Mouse (Mus musculus) embryonic stem cell, embryonic (primary cell): ENCODE data around the gene Aatk.

Source experiments
- CTCF ChIA-PET, 4 experiments: fragments of 300-600 bp in 2 of 4; fragments of 350-600 bp in 2 of 4; sonication (Branson Sonifier 250); formaldehyde crosslinking; loops; one replicate each; lab custom pipeline; 2022; ENCODE audit warnings: inconsistent platforms in 2 of 4; lab: Charles Lee
- POLR2A ChIA-PET, 4 experiments: fragments of 300-600 bp in 2 of 4; fragments of 350-600 bp in 2 of 4; sonication (Branson Sonifier 250); formaldehyde crosslinking; loops; one replicate each; lab custom pipeline; 2022; ENCODE audit warnings: antibody characterized with exemption in 4 of 4, inconsistent platforms in 1 of 4; lab: Charles Lee

Gene Aatk

DNA sequence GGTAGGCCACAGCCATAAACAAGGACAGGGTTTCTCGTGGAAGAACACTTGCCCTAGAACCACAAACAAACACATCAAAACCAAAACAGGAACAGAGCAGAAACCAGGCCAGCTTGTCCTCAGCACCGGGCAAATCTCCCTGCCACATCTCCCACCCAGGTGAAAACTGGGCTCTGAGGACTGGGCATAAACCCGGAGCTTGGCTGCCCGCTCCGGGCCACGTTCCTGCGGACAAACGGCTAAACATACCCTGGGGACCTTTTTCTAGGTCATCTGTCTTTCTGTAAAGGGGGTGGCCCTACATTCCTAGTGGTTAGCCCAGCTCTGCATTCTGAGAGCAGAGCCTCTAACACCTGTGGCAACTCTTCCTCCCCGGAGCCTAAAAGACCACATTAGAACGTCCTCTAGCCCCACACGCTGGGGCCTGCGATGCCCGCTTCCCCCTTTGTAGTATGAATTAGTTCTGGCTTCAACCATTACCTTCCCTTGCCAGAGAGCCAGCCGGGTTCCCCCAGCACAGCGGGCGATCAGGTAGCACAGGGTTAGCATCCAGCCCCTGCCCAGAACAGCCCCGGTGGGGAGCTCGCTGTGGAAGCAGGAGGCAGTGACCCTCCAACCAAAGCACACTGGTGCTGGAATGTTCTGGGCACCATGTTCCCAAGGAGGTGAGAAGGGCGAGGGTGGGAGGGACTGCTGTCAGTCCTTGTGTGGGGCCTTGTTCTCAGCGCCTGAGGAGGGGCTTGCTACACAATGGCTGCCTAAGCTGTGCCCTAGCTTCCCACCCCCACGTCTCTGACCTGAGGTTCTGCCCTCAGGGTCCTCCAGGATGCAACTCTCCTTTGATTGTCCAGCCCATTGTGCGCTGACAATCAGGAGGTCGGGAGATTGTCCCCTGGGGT is 27.2 kb downstream of the Aatk start:
- POLR2A ChIA-PET: interaction anchor here in 3 of 4 experiments (0.5 to 1.4 kb wide), 5 partner anchors 9 to 815 kb away, joined by 3 to 6 read pairs (median 3); no protein-coding TSS in a partner anchor
- CTCF ChIA-PET: interaction anchor here in 3 of 4 experiments (0.6 to 2.1 kb wide), 7 partner anchors 45 to 438 kb away, joined by 3 to 10 read pairs (median 3); partner anchors contain the start of genes Ndufaf8 (in 1 of the 3) and Tepsin (in 1 of the 3)

DNA sequence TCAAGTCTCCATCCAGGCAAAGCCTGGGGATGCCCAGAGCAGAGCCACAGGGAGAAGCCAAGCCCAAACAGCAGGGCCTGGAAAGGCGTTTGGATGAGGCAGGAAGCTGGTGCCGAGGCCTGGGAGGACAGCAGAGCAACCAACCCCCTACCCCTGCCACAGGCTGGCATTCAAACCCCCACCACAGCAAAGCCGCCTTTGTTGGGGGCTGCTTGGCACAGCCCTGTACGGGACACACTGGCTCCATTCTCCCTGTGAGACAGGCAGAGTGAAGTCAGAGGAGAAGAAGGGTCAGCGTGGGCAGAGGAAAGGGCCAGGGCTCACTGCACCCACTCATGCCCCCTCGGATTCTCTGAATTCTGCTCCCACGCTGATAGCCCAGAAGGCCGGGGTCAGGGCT is 30.0 kb downstream of the Aatk start:
- CTCF ChIA-PET: interaction anchor here in 3 of 4 experiments (0.6 to 1.6 kb wide), 3 partner anchors 11 to 764 kb away, joined by 3 to 5 read pairs (median 4); no protein-coding TSS in a partner anchor

DNA sequence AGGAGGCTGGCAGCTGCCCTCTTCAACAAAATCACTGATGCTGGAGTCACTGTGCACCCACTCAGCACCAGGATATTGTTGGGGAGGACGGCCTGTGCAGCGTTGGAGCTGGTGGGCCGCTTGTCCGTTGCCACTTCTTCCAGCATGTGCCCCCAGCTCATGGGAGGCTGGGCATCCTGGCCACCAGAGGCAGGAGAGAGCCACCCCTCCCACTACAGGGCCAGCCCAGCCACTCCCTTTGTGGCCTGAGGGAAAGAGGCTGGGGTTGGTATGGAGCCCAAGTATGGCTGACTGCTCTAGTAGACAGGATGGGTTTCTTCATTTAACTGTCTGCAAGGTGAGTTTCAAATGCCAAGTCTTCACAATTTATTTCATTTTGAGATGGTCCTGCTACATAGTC is 32.2 kb downstream of the Aatk start:
- POLR2A ChIA-PET: interaction anchor here in 2 of 4 experiments (0.8 to 1.2 kb wide), 3 partner anchors 9 to 46 kb away, joined by 3 to 4 read pairs (median 3); no protein-coding TSS in a partner anchor
- CTCF ChIA-PET: interaction anchor here in 2 of 4 experiments (0.6 to 1.3 kb wide), 5 partner anchors 33 to 358 kb away, joined by 3 to 9 read pairs (median 3); no protein-coding TSS in a partner anchor

More for the DNA sequence above, 30.0 kb downstream of the Aatk start:
- POLR2A ChIA-PET: interaction anchor here in 3 of 4 experiments (1.1 to 1.9 kb wide), 5 partner anchors 9 to 75 kb away, joined by 3 to 7 read pairs (median 5); partner anchors contain the start of gene Baiap2 (in 2 of the 3)

DNA sequence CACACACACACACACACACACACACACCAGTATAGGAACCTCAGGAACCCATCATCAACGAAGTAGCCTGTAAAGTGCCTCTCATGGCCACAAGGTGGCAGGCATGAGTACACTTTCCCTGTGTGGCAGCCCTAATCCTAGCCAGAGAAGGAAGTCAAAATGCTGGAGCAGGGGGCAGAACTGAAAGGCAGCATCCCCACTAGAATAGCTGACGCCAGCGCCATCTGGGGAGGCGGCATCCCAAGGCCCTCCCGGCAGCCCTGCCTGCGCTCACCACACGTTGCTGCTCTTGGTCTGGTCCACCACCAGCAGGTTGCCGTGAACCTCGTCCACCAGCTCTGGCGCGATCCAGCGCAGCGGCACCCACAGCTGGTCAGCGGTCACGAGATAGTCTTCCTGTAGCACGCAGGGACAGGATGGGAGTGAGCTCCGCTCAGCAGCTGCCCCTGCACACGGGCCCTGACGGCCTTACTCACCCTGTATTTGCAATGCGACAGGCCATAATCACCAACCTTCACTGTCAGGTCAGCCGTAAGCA is 33.7 kb downstream of the Aatk start:
- POLR2A ChIA-PET: interaction anchor here in 3 of 4 experiments (0.5 to 2.2 kb wide), 18 partner anchors 8 to 567 kb away, joined by 3 to 10 read pairs (median 3); partner anchors contain the start of genes Baiap2 (in 2 of the 3), Slc38a10 (in 1 of the 3) and Tepsin (in 1 of the 3)
- CTCF ChIA-PET: interaction anchor here (0.6 to 3.1 kb wide), 51 partner anchors 9 to 998 kb away, joined by 3 to 14 read pairs (median 3); partner anchors contain the start of genes Baiap2 (in 1 of the 4) and Cep131 (in 1 of the 4)

DNA sequence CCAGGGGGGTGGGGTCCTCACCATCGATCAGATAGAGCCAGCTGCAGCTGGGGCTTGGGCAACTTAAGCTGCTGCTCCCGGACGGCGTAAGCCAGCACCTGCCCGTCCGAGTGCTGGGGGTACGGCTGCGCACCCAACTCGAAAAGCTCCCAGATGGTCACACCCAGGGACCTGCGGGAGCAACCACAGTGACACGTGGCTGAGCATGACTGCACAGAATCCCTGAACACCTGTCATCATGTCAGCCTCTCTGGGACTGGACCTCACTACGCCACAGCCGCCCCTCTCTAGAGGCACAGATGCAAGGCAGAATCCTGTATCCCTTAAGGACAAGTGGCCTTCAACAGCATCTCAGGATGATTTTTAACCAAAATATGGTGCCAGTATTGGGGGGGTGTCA is 34.3 kb downstream of the Aatk start:
- POLR2A ChIA-PET: interaction anchor here in 3 of 4 experiments (0.5 to 2.2 kb wide), 17 partner anchors 9 to 281 kb away, joined by 3 to 10 read pairs (median 3); partner anchors contain the start of genes Baiap2 (in 2 of the 3), Slc38a10 (in 1 of the 3) and Tepsin (in 1 of the 3)
- CTCF ChIA-PET: interaction anchor here (0.6 to 3.1 kb wide), 33 partner anchors 9 to 357 kb away, joined by 3 to 14 read pairs (median 3); partner anchors contain the start of genes Cep131 (in 1 of the 4) and Chmp6 (in 1 of the 4)

DNA sequence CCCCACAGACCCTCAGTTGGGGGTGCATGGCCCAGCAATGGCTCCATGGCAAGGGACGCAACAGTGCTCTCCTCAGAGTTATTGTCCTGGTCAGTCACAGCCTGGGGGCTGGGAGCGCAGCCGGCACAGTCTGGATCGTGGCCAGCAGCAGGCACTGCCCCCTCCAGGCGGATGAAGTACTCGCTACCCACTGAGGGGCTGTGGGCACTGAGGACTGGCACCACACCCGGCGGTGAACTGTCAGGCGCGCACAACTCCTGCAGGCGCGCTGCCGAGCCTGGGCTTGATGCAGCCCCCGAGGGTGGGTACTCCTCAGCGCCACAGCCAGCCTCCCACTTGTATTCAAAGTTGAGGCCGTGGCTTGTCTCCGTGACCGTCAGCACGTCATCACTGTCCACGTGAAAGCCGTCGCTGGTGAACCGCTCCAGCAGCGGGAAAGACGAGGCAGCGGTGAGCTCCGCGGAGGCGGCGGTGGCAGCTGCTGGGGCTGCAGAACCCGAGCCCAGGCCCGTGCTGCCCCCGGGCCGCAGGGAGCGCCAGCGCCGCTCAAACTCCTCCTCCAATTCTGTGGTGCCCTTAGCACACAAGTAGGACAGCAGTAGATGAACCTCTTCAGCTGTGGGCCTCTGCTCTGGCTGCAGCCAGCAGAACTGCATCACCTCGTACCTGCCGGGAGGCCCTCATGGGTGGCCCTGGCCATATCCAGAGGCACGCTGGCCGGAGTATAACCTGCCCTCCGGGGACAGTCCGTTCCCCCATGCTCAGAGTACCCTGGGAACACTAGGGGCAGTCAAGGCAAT is 35.0 kb downstream of the Aatk start:
- POLR2A ChIA-PET: interaction anchor here in 3 of 4 experiments (0.6 to 2.2 kb wide), 11 partner anchors 10 to 137 kb away, joined by 3 to 7 read pairs (median 3); partner anchors contain the start of gene Baiap2 (in 1 of the 3)

DNA sequence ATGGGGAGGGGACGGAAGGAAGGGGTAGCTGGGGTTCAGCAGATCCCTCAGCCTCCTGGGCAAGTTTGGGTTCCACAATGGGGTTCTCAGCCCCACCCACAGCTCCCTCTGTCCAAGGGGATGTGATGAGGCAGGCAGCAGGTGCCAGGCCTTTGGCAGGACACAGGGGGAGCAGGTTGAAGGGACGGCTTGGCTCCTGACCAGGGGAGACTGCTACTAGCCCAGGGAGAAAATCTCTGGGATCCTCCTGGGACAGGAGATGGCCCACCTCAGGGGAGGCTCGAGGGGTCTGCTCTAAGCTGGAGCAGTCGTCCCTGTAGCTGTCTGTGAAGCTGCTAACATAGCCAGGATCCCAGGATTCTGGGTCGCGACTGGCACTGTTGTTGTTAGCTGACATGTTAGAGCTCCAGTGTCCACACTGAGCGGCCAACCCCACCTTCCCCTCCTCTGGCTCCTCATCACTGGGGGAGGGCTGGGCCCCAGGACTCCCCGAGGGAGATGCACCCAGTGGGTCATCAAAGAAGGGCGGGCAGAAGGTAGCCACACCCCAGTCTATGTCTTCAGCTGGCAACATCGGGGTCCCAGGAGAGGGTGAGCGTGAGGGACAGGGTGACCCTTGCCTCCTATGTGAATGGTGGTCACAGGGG is 35.7 kb downstream of the Aatk start:
- ChIA-PET CTCF (interaction anchor here in 2 of 4 experiments (0.6 to 3.1 kb wide), 12 partner anchors 13 to 359 kb away, joined by 3 to 14 read pairs (median 4); no protein-coding TSS in a partner anchor), POLR2A (interaction anchor here in 3 of 4 experiments (0.8 to 2.2 kb wide), 7 partner anchors 9 to 106 kb away, joined by 3 to 5 read pairs (median 3); partner anchors contain the start of gene Baiap2 (in 1 of the 3))

More for the DNA sequence above, 35.0 kb downstream of the Aatk start:
- CTCF ChIA-PET: interaction anchor here (0.6 to 3.1 kb wide), 19 partner anchors 14 to 358 kb away, joined by 3 to 14 read pairs (median 3); partner anchors contain the start of genes Cep131 (in 1 of the 4) and Chmp6 (in 1 of the 4)

DNA sequence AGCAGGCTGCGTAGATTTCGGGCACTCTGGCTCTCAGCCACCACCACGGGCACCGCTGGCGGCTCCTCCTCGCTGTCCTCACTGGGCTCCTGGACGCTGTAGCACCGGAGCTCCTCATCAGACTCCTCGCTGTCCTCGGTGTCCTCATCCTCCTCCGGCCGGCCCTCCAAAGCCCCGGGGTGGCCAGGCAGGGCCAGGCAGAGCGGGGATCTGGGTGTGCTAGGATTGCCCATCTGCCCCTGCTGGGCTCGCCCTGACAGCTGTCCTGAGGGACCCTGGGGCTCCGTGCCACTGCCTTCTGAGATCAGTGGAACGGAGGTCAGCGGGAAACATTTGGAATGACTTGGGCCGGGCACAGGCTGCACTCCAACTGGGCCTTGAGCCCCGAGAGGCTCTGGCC is 37.0 kb downstream of the Aatk start:
- POLR2A ChIA-PET: interaction anchor here in 1 of 4 experiments (0.8 kb wide), 1 partner anchor 19 kb away, joined by 3 read pairs; no protein-coding TSS in a partner anchor
- CTCF ChIA-PET: interaction anchor here in 2 of 4 experiments (0.5 to 1.6 kb wide), 2 partner anchors 18 to 60 kb away, joined by 3 to 4 read pairs; no protein-coding TSS in a partner anchor

DNA sequence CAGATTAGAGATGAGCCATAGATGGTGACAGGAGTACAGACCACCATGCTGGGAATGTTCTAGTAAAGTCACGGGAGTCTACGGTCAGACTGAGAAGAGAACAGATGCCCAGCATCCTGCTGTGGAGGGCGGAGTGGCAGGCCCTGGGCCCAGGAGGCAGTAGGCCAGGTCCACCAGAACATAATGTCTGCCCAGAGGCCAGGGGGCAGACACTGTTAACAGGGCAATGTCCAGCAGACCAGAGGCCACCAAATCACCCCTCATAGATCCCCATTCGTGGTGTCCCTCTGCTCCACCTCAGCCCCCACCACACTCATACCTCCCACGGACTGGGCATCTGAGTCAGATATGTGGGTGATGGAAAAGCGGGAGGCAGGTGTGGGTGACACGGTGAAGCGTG is 38.0 kb downstream of the Aatk start:
- CTCF ChIA-PET: interaction anchor here in 2 of 4 experiments (0.6 to 1.6 kb wide), 2 partner anchors 18 to 1049 kb away, joined by 4 to 6 read pairs; no protein-coding TSS in a partner anchor
- POLR2A ChIA-PET: no interaction called here

DNA sequence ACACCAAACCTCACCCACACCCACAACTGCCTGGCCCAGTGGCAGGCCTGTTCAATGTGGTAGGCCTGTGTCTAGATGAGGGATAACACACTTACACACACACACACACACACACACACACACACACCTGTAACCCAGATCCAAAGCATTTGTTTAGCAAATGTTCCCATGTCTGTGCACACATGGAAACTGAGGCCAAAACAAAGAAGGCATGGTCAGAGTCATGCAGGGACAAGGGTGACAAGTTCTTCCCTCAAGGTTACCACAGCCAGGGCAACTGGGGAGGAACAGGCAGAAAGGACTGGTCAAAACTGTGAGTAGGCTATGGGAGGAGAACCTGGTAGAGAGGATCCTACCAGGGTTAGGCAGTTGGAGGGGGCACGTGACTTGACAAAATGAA is 38.5 kb downstream of the Aatk start:
- CTCF ChIA-PET: no interaction called here
- POLR2A ChIA-PET: no interaction called here

DNA sequence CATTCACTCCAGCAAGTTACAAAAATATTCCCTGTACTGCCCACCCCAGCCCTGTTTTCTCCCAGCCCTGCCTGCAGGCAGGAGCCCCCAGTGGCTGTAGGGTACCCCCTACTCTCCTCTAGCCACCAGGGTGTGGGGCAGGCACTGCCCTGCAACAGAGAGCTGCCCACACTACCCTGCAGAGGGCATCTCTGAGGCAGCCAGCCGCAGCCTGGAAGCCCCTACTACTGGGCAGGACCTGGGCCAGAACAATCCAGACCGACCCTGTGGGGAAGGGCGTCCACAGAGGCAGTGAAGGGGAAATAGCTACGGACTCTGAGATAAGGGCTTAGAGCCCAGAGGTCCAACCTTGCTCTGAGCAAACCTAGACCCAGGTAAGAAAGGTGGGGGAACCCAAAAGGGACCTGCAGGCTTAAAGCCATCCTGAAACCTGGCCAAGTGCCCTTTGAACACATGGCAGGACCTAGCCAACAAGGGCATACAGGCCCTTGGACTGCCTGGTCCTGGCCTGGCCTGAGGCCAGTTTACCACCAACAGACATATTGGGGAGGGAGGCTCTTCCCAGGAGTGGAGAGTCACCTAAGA is 39.4 kb downstream of the Aatk start:
- POLR2A ChIA-PET: interaction anchor here in 2 of 4 experiments (0.6 to 1.2 kb wide), 4 partner anchors 8 to 341 kb away, joined by 3 read pairs; partner anchors contain the start of gene Baiap2 (in 1 of the 2)
- CTCF ChIA-PET: interaction anchor here in 2 of 4 experiments (0.8 to 1.9 kb wide), 2 partner anchors 16 kb away, joined by 3 to 6 read pairs; no protein-coding TSS in a partner anchor

DNA sequence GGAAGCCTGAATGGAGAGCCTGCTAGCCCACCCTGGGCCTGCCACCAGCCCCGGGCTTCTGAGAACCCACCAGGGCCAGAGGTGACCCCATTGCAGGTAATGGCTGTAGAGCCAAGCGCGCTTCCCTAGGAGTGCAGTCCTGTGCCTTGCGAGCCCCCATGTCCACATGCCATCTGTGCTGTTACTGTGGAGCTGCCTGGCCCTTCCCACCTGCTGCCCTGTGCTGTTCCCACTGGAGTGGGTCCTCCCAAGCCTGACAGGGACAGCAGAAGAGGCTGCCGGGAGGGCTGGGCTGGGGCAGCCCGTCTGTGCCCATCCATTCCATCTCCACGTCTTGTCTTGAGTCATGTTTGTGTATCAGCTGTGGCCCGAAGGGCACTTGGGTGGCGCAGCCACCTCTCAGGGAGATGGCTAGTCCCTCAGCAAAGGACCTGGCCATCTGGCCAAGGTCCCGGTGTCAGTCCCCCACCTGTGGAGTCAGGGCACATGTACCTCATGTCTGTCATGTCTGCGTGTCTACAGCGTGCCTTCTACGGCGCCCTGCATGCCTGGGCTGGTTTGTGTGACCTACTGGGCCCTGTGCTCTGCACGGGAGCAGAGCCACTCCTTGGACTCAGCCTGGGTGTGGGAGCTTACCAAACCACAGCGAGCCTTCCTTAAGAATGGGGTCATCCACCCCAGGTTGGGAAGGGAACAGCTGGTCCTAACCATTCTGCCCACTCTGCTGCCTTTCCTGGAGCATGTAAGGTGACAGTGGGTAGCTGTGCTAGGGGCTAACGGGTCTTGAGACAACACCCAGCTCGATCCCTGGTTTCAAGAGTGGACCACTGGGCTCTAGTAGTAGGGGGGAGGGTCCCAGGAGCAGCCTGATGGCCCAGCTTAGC is 41.3 kb downstream of the Aatk start:
- POLR2A ChIA-PET: interaction anchor here in 2 of 4 experiments (0.8 to 1.0 kb wide), 3 partner anchors 10 to 63 kb away, joined by 3 read pairs; partner anchors contain the start of gene Baiap2 (in 1 of the 2)

DNA sequence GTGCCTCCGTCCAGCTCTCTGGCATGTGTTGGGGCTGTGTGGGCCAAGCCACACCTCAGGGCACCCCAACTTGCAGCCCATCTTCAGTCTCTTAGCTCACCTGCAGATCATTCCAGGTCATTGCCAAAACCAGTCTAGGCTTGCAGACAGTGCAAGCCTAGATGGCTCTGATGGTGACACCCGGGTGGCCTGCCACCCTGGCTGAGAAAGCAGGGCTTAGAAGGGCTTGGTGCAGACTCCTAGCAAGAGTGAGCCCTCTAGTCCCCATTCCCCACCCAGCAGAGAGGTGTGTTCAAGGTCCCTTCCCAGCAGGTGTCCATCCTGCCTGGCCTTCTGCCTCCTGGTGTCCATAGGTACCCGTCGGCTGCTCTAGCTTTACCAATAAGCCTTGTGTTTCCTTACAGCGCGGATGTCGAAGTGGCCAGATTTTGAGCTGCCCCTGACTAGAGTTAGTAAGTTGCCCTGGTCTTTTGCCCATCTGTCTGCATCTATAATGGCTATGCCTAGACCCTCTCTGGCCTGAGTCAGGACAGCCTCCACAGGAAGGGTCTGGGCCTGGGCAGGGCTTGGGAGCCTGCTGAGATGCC is 44.2 kb downstream of the Aatk start:
- CTCF ChIA-PET: interaction anchor here (0.6 to 3.9 kb wide), 4 partner anchors 11 to 335 kb away, joined by 3 to 17 read pairs (median 4); no protein-coding TSS in a partner anchor
- POLR2A ChIA-PET: interaction anchor here in 2 of 4 experiments (0.9 to 1.6 kb wide), 3 partner anchors 10 to 230 kb away, joined by 3 to 5 read pairs (median 3); partner anchors contain the start of gene Bahcc1 (in 1 of the 2)

More for the DNA sequence above, 41.3 kb downstream of the Aatk start:
- CTCF ChIA-PET: interaction anchor here in 2 of 4 experiments (1.5 to 1.9 kb wide), 3 partner anchors 14 to 96 kb away, joined by 5 to 6 read pairs (median 6); no protein-coding TSS in a partner anchor

DNA sequence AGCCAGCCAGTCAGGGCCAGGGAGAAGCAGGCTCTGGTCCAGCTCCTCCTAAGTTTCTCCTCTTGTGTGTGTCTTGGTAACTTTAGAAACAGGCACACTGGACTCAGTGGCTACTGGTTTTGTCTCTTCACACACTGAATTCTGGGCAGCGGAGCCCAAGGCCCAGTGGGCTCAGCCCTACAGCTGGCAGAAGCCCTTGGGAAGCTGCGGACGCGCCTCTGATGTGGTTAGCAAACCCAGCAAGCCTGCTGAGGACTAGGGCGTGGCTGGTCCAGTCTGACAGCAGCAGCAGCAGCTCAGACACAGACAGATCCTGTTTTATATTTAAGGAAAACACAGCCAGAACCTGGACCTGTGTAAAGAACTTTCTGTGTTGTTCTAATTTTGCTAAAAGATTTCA is 44.9 kb downstream of the Aatk start:
- POLR2A ChIA-PET: interaction anchor here in 2 of 4 experiments (1.0 to 1.7 kb wide), 3 partner anchors 10 to 59 kb away, joined by 3 to 6 read pairs (median 5); partner anchors contain the start of gene Baiap2 (in 1 of the 2)
- CTCF ChIA-PET: interaction anchor here in 2 of 4 experiments (0.8 to 3.9 kb wide), 4 partner anchors 11 to 117 kb away, joined by 3 to 17 read pairs (median 5); no protein-coding TSS in a partner anchor
